Mouse (Mus musculus) gastrocnemius, postnatal 25 days (tissue): ENCODE measurements around the gene Atp13a2. TPM values are rescaled to one million over a fixed set of nuclear protein-coding genes. Genes with fewer than 3 reads are reported as not detected.

ENCODE experiments used
- DNase-seq: peaks from one replicate; pipeline ENCODE4 v3.0.0; 2022
- total RNA-seq, 2 experiments: library from RNA; stranded (reverse); gene quantifications; 1 replicate in 1 of 2; 2 replicates in 1 of 2; pipeline ENCODE4 v1.2.3; 2021

Gene Atp13a2
- total RNA-seq, 2 experiments from 2014 or later = 16.4 to 18.2 TPM

- no peak for DNase-seq
Measured at GRCm38 (mm10) chr4:140962207-140962909, 24.3 kb upstream of the Atp13a2 start.

DNA sequence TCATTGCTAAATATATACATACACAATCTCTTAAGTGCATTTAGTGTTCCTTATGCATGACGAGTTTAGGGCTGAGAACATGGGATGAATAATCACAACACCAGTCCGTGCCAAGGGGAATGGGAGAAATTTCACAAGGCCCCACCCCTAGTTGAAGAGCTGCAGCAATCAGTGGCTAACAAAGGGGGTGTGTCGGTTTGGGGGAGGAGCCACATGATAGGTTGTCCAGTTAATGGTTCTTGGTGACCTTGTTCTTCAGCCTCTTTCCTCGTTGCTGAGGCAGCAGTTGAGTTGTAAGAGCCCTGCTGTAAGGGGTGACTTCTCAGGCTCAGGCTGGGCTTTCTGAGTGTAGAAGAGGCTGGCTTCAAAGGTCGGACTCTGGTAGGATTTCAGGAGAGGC, 23.7 kb upstream of the Atp13a2 start:
- peak; percentile 69 for DNase-seq

GRCm38 (mm10) chr4:140963941-140964597, 22.6 kb upstream of the Atp13a2 start:
- DNase-seq = no peak

GRCm38 (mm10) chr4:140964620-140965019, 22.1 kb upstream of the Atp13a2 start:
- DNase-seq = no peak

DNA sequence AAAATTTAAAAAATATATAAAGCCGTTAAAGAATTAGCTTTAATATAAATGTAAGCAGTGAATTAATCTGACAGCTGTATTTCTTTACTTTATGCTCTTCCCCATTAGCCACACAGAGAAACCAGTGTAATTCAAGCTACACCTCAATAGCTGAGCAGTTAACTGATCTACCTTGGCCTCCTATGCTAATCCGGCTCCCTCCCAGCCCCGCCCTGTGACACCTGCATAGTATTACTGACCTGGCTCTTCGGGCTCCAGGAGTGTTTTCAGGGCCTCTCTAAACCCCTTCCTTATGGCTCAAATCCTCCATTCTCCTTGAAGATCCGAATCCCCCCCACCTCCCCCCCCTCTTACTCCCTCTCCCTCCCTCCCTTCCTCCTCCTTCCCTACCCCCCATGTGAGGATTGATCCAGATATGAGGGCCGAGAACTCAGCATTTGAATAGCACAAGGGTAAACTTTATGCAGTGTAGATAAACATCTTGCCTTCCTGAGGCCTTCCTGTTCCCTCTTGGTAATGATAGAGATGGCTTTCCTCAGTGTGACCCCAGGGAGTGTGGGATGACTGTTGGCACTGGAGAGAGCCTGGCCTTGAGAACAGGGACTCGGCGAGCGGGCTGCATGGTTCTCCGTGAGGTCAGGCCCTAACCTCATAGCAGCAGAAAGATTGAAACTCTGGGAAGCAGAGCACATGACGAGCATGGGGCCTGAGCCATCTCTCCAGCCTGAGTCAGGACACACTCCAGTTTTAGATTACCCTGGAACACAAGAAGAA, 19.1 kb upstream of the Atp13a2 start:
- DNase-seq = no peak

DNA sequence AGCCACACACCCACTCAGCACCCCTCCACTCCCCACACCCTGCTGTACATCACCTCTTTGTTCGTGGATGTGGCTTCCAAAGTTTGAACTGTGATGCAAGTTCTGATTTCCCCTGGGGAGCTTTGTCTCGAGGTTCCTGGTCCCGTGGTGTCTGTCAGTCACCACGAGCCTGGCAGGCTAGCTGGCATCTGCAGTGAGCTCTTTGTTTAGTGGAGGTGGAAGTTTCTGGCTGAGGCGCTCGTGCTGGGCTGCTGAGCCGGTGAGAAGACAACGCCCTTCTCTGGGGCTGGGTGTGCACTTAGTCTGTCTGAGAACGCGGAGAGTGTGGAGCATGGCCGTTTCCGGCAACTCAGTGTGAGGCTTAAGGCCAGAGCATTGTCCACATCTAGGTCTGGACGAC, 15.0 kb upstream of the Atp13a2 start:
- DNase-seq = no peak

DNA sequence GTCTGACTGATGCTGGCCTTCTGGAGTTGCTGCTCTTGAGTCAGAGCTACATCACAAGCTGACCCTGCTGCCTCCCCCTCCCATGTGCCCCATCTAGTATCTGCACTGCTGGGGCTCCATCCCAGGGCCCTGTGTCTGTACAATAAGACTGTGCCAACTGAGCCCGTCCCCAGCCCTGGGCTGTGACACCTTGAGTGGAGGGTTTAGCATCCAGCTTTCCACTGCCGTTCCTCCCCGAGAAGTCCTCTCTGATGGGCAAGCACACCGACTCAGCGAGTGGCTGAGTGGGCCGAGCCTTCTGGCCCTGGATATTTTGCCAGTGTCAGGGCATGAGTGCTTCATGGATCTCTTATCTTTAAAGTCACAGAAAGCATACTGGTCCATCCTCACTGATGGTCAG, 12.3 kb upstream of the Atp13a2 start:
- DNase-seq = no peak

DNA sequence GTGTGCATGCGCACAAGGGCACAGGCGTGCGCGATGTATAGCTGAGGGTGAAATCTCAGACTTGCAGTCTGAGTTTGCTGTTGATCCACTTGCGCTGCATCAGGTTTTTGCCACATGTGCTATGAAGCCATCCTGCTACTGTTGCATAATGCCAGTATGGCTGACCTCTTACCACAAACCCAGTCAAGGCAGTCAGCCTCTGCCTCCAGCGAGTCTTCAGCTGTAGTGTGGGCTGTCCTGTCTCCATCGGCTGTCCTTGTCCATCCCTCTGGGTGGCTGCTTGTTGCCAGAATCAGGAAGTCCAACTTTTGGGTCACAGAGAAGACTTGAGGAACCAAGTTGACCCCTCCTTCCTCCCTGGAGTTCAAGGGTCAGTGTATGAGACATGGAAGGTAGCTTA, 11.3 kb upstream of the Atp13a2 start:
- DNase-seq = no peak

- no peak for DNase-seq
Measured at GRCm38 (mm10) chr4:140977278-140977677, 9.4 kb upstream of the Atp13a2 start.

- DNase-seq = no peak
Measured at GRCm38 (mm10) chr4:140977886-140978692, 8.6 kb upstream of the Atp13a2 start.

DNA sequence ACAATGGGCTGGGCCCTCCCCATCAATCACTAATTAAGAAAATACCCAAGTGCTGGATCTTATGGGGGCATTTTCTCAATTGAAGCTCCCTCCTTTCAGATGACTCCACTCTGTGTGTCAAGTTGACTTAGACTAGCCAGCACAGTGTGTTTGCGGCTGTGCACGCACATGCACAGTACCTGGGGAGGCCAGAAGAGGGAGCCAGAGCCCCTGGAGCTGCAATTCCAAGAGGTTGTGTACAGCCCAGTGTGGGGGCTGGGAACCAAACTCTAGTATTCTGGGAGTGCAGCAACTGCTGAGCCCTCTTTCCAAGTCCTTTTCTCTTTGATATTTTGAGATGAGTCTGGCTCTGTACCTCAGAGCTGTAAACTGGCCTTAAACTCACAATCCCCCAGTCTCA, 5.1 kb upstream of the Atp13a2 start:
- DNase-seq = no peak

GRCm38 (mm10) chr4:140982808-140983207, 3.9 kb upstream of the Atp13a2 start:
- DNase-seq = no peak

GRCm38 (mm10) chr4:140983442-140983841, 3.2 kb upstream of the Atp13a2 start:
- peak; percentile 60 for DNase-seq

GRCm38 (mm10) chr4:140984544-140984943, 2.1 kb upstream of the Atp13a2 start:
- DNase-seq = no peak

- no peak for DNase-seq
Measured at GRCm38 (mm10) chr4:140986024-140986710, 506 bp upstream of the Atp13a2 start.

DNA sequence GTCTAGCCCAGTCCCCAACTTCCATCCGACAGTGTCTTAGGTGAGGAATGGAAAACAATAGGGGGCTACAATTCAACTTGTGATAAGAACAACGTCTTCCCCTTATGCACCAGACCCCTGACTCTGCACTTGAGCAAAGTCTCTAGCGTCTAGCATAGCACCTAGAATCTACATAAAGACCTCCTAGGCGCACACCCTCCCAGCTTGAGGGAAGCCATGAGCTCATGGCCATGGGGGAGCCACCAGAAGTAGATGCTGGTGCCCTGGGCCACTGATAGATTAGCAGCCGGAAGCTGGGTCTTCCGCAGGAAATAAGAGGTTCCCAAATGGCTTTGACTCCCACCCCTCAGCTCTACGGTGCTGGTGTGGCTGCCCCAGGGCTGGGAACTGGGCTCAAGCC, 803 bp downstream of the Atp13a2 start:
- no peak for DNase-seq

DNA sequence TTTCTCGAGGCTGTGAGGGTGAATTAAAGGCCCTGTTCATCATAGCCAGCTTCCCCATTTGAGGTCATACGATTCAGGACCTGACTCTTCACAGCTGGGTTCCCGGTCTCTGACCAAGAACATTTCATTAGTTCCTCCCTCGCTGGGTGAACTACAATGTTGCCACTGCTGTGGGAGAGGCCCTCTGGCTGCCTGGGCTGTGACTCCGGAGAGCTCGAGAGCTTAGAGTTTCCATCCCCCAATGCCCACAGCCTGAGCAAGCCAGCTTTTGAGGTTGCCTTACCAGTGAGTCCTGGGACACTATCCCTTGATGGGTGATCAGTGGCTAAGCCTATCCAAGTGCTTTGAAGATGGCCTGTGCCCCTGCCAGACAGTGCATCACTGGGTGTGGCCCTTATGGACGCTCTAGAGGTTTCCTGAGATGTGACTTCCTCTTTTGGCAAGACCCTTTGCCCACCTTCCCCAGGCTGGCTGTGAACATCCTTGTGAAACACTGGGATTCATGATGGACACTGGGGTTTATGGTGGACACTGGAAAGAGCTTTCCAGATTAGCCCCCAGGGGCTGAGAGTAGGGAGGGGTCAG, 2.1 kb downstream of the Atp13a2 start:
- no peak for DNase-seq

DNA sequence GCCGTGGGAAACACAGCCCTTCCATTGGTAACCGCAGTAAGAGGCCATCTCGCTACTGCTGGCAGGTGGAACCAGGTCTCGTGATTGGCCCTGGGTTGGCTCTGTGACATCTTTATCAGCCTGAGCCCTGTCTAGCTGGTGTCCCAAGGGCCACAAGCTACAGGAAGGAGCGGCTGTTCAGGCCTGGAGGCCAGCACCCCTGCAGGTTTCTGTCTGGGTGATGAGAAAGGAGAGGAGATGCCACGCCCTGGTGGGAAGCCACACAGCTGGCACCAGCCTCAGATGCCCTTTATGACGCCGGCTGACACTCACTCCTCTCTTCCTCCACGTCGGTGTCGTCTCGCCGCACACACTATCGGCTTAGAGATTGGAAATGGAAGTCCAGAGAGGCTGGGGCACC, 2.8 kb downstream of the Atp13a2 start:
- no peak for DNase-seq

DNA sequence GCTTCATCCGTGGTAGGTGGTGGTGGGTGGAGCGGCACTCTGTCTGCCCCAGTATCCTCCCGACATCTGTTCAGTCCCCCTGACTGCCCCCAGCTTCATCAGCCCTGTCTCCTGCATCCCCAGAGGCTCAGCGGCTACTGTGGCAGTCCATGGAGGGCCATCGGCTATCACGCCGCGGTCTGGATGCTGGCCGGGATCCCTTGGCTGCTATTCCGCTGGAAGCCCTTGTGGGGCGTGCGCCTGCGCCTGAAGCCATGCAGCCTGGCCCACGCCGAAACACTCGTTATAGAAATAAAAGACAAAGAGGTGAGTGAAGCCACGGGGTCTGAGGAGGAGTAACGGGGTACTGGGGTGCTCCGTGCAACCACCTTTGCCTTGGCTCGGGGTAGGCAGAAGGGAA, 5.5 kb downstream of the Atp13a2 start:
- DNase-seq = no peak

DNA sequence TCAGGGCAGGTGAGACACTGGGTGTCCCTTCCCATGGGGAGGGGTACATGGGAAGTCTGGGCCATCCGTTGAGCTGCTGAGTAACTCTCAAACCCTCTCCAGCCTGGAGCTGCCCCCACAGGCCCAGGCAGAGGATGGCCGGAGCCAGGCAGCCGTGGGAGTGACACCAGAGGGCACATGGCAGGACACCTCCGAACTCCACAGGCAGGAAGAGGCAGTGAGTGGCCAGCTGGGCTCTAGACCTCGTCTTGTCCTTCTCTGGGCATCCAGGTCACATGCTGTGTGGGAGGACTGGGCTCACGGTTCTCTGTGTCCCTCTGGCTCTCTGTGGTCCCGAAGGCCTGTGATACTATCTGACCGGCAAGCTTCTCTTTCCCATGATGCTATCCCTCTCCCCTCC, 7.2 kb downstream of the Atp13a2 start:
- DNase-seq = no peak

GRCm38 (mm10) chr4:140995811-140996210, 9.1 kb downstream of the Atp13a2 start:
- DNase-seq = no peak
